Mouse (Mus musculus) neural tube, postnatal 0 days (tissue): ENCODE results near the gene Gtf3c5. TPM values are rescaled to one million over a fixed set of nuclear protein-coding genes. Genes with fewer than 3 reads are reported as not detected.

ENCODE experiments used
- microRNA-seq: library from miRNA; unstranded; fragments of <30 nt; microRNA quantifications from one replicate; pipeline ENCODE4, GENCODE M21; 2016
- polyA plus RNA-seq: library from polyadenylated mRNA; unstranded; fragments of >200 nt; fragmentation: Nextera tagmentation; extraction: Ambion mirVana; gene quantifications from 2 replicates; pipeline ENCODE4 v1.2.1, GENCODE M21; 2015

Gene Gtf3c5
- polyA plus RNA-seq = 25.7 and 27.6 TPM in 2 replicates

DNA sequence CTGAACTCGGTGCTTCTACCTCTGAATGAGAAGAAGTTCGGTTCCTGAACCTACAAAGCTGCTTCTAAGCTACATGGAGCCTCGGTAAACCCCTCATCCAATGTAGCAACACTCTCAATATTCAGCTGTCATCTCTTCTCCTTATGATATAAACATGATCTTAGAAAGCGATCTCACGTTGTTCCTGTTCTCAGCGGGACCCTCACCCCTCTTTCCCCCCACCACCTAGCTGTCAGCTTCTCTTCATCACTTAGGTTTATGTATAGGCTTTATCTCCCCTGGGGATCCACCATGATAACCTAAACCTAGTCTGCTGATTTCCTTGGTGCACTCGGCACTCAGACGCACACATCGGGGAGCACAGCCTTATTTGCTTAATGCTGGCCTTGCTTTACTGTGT, at the start of gene Gtf3c5:
Gene Gtf3c5 (minus strand): TSS at position 101 of the 400 bp plus-strand sequence.

GRCm38 (mm10) chr2:28621664-28622171, 38.2 kb upstream of the Gtf3c5 start, which contains the start of gene Gfi1b:
Gene Gfi1b, minus strand, starts transcription at chr2:28621982.

DNA sequence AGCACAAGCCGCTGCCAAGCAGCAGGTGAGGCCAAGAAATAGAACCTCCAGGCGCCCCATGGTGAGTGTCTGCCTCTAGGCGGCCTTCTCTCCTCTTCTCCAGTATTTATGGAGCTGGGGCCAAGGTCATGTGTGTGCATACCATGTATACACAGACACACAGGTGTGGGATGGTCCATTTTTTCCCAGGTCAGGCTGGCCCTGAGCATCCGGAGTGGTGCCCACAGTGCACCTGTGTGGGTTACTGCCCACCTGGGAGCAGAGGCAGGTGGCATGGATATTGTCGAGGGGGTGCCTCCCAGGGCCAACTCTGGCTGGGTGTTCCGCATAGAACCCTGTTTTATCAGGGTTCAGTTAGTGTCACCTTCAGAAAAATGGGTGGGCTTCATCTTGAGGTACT, 20.2 kb downstream of the Gtf3c5 start, which contains the start of gene Cel:
Gene Cel (minus strand): TSS at position 101 of the 400 bp plus-strand sequence.

Small RNAs within 50 kb of the gene (microRNA-seq; reads per million reads assigned to microRNA genes)
- not detected for gene Gm22824

Other genes with a start within 250 kb of the Gtf3c5 start
- 10.5 and 11.6 TPM in 2 replicates for gene Ppp1r26, start 137.0 kb downstream of the Gtf3c5 start, polyA plus RNA-seq
- 11.3 and 11.5 TPM in 2 replicates for gene 1700007K13Rik, start 117.4 kb downstream of the Gtf3c5 start, polyA plus RNA-seq
- gene Mrps2, start 115.7 kb downstream of the Gtf3c5 start, polyA plus RNA-seq = 42.0 and 43.1 TPM in 2 replicates
- gene Gbgt1, start 86.9 kb downstream of the Gtf3c5 start, polyA plus RNA-seq = 1.0 and 1.3 TPM in 2 replicates
- gene Gm10134, start 77.7 kb downstream of the Gtf3c5 start, polyA plus RNA-seq = 3.7 and 7.2 TPM in 2 replicates
- 72.3 and 75.2 TPM in 2 replicates for gene Ralgds, start 70.6 kb downstream of the Gtf3c5 start, polyA plus RNA-seq
- gene Cel, start 20.3 kb downstream of the Gtf3c5 start, polyA plus RNA-seq = not detected in 2 replicates
- gene Gfi1b, start 38.2 kb upstream of the Gtf3c5 start, polyA plus RNA-seq = not detected in 2 replicates
- gene Tsc1, start 57.5 kb upstream of the Gtf3c5 start, polyA plus RNA-seq = 18.0 and 21.7 TPM in 2 replicates
- 0.70 and 1.8 TPM in 2 replicates for gene Spaca9, start 116.0 kb upstream of the Gtf3c5 start, polyA plus RNA-seq
- 2.2 and 3.1 TPM in 2 replicates for gene Ak8, start 116.4 kb upstream of the Gtf3c5 start, polyA plus RNA-seq